8 mouse cellular contexts compared by ENCODE assay signal in genomic region chr16:23107231-23107942, GRCm38 (mm10). TPM values are rescaled to one million over a fixed set of nuclear protein-coding genes. Genes with fewer than 3 reads are reported as not detected.
DNase-seq lines count a peak whose midpoint lies in the region; ATAC-seq and TF ChIP-seq lines count a peak whose summit lies in the region.

Gene Eif4a2 (plus strand): TSS chr16:23107444.

- no peaks in the 10 kb centered on the region for H3K27me3 ChIP-seq in forebrain, embryonic 10.5 days (ENCODE audit: poor library complexity, severe bottlenecking)
- H3K27me3 ChIP-seq in heart, embryonic 15.5 days = no peaks in the 10 kb centered on the region
- H3K27me3 ChIP-seq in liver, embryonic 14.5 days (ENCODE audit: control insufficient read depth, insufficient read depth, low read length) = no peaks in the 10 kb centered on the region
- H3K27me3 ChIP-seq in neural tube, embryonic 11.5 days (ENCODE audit: control insufficient read depth, insufficient read depth, low read length) = no peaks in the 10 kb centered on the region
- no peaks in the 10 kb centered on the region for H3K27me3 ChIP-seq in stomach, postnatal 0 days (ENCODE audit: control insufficient read depth, insufficient read depth, low read length)

- peak within 1 kb of the TSS; percentile 99 for H3K27ac ChIP-seq in forebrain, embryonic 10.5 days
- H3K27ac ChIP-seq in heart, embryonic 15.5 days = peak within 1 kb of the TSS; percentile 98
- H3K27ac ChIP-seq in liver, embryonic 14.5 days = peak within 1 kb of the TSS; percentile 90
- H3K27ac ChIP-seq in neural tube, embryonic 11.5 days (ENCODE audit: low read depth, low read length) = peak within 1 kb of the TSS; percentile 95
- peak within 1 kb of the TSS; percentile 99 for H3K27ac ChIP-seq in stomach, postnatal 0 days (replicated peaks)

- peak within 1 kb of the TSS; percentile 100 for H3K9ac ChIP-seq in heart, embryonic 15.5 days
- H3K9ac ChIP-seq in liver, embryonic 14.5 days (replicated peaks) = peak within 1 kb of the TSS; percentile 99
- H3K9ac ChIP-seq in neural tube, embryonic 11.5 days (ENCODE audit: low read length) = peak within 1 kb of the TSS; percentile 100
- peak within 1 kb of the TSS; percentile 100 for H3K9ac ChIP-seq in stomach, postnatal 0 days (ENCODE audit: low read length)

- H3K36me3 ChIP-seq in forebrain, embryonic 10.5 days (replicated peaks) = peaks cover 44% of the 10 kb centered on the region
- H3K36me3 ChIP-seq in heart, embryonic 15.5 days = peaks cover 39% of the 10 kb centered on the region
- peaks cover 42% of the 10 kb centered on the region for H3K36me3 ChIP-seq in liver, embryonic 14.5 days (replicated peaks; ENCODE audit: control insufficient read depth, insufficient read depth, low read depth)
- H3K36me3 ChIP-seq in neural tube, embryonic 11.5 days (ENCODE audit: control insufficient read depth, insufficient read depth, low read length) = peaks cover 11% of the 10 kb centered on the region
- H3K36me3 ChIP-seq in stomach, postnatal 0 days (ENCODE audit: control insufficient read depth, insufficient read depth, low read length) = peaks cover 9% of the 10 kb centered on the region

- peak; percentile 71 for ATAC-seq in CD4-positive, CD25-positive, alpha-beta regulatory T cell, adult 4 months
- ATAC-seq in heart, embryonic 15.5 days (replicated peaks; ENCODE audit: insufficient number of reproducible peaks, insufficient read depth, low FRiP score, low read depth) = peak; percentile 90
- ATAC-seq in liver, embryonic 14.5 days (ENCODE audit: insufficient read depth) = peak; percentile 91
- peak; percentile 88 for ATAC-seq in neural tube, embryonic 11.5 days (ENCODE audit: insufficient read depth, low FRiP score, low TSS enrichment)
- ATAC-seq in stomach, postnatal 0 days (ENCODE audit: low FRiP score, low TSS enrichment) = peak; percentile 93

- TF ChIP-seq EP300 in liver, embryonic 14.5 days (IDR thresholded peaks at IDR 0.05; ENCODE audit: low read depth) = peak; percentile 51
- no peak for TF ChIP-seq EP300 in stomach, postnatal 0 days (optimal IDR thresholded peaks at IDR 0.05)

- peak within 1 kb of the TSS; percentile 97 for H3K4me3 ChIP-seq in forebrain, embryonic 10.5 days
- peak within 1 kb of the TSS; percentile 99 for H3K4me3 ChIP-seq in heart, embryonic 15.5 days
- peak within 1 kb of the TSS; percentile 88 to 89 for H3K4me3 ChIP-seq in liver, embryonic 14.5 days (ENCODE audit: insufficient read depth in 1 of 2, low read depth in 2 of 2, low read length in 2 of 2)
- H3K4me3 ChIP-seq in neural tube, embryonic 11.5 days (ENCODE audit: low read depth, low read length) = peak within 1 kb of the TSS; percentile 99
- peak within 1 kb of the TSS; percentile 100 for H3K4me3 ChIP-seq in stomach, postnatal 0 days (ENCODE audit: low read depth, low read length)

- DNase-seq in c-Kit-negative CD71-positive TER-119-positive erythroid progenitor cells, embryonic 14.5 days (ENCODE audit: low read depth, low spot score) = peak; percentile 83
- peak; percentile 89 for DNase-seq in forebrain, embryonic 10.5 days (ENCODE audit: extremely low spot score, low spot score)
- peak; percentile 89 to 97 for DNase-seq in kidney, postnatal 25 days
- peak; percentile 82 to 83 (median 82) for DNase-seq in liver, embryonic 14.5 days (ENCODE audit: low read depth in 3 of 3, low spot score in 3 of 3)
- DNase-seq in neural tube, embryonic 11.5 days (ENCODE audit: low spot score) = peak; percentile 95
- peak; percentile 94 for DNase-seq in stomach, postnatal 0 days (ENCODE audit: low spot score)

- WGBS in forebrain, embryonic 10.5 days = under 1% methylated on average over 71 of the region's 71 CpGs
- WGBS in heart, embryonic 15.5 days = under 1% methylated on average over 71 of the region's 71 CpGs
- WGBS in liver, embryonic 14.5 days (ENCODE audit: insufficient replicate concordance) = under 1% methylated on average over 71 of the region's 71 CpGs
- WGBS in neural tube, embryonic 11.5 days = under 1% methylated on average over 70 of the region's 71 CpGs
- under 1% methylated on average over 71 of the region's 71 CpGs for WGBS in stomach, postnatal 0 days

- peak within 1 kb of the TSS; percentile 69 for H3K4me2 ChIP-seq in heart, embryonic 15.5 days
- H3K4me2 ChIP-seq in liver, embryonic 14.5 days (ENCODE audit: low read depth) = peak within 1 kb of the TSS; percentile 80
- H3K4me2 ChIP-seq in neural tube, embryonic 11.5 days (ENCODE audit: low read depth) = peak within 1 kb of the TSS; percentile 88
- H3K4me2 ChIP-seq in stomach, postnatal 0 days (replicated peaks; ENCODE audit: low read depth) = peak within 1 kb of the TSS; percentile 78

- H3K4me1 ChIP-seq in forebrain, embryonic 10.5 days = peaks cover 44% of the 10 kb centered on the region
- H3K4me1 ChIP-seq in heart, embryonic 15.5 days (replicated peaks) = peaks cover 41% of the 10 kb centered on the region
- peaks cover 3 to 11% of the 10 kb centered on the region in 2 experiments for H3K4me1 ChIP-seq in liver, embryonic 14.5 days (replicated peaks; ENCODE audit: control insufficient read depth in 2 of 2, insufficient read depth in 2 of 2, low read length in 1 of 2)
- peaks cover 11% of the 10 kb centered on the region for H3K4me1 ChIP-seq in neural tube, embryonic 11.5 days (ENCODE audit: control insufficient read depth, insufficient read depth, low read length)
- no peaks in the 10 kb centered on the region for H3K4me1 ChIP-seq in stomach, postnatal 0 days (replicated peaks; ENCODE audit: control insufficient read depth, insufficient read depth)

- no peaks in the 10 kb centered on the region for H3K9me3 ChIP-seq in forebrain, embryonic 10.5 days
- no peaks in the 10 kb centered on the region for H3K9me3 ChIP-seq in heart, embryonic 15.5 days (replicated peaks)
- H3K9me3 ChIP-seq in liver, embryonic 14.5 days (ENCODE audit: control insufficient read depth, low read length) = no peaks in the 10 kb centered on the region
- no peaks in the 10 kb centered on the region for H3K9me3 ChIP-seq in neural tube, embryonic 11.5 days (ENCODE audit: control insufficient read depth, low read length)
- H3K9me3 ChIP-seq in stomach, postnatal 0 days (ENCODE audit: control insufficient read depth, low read length) = no peaks in the 10 kb centered on the region

- peak; percentile 27; the same call in 1 of the 2 replicates for TF ChIP-seq CTCF in liver, embryonic 14.5 days (IDR thresholded peaks at IDR 0.05; ENCODE audit: low read depth)
- TF ChIP-seq CTCF in stomach, postnatal 0 days (IDR thresholded peaks at IDR 0.05; ENCODE audit: low read depth) = peak; percentile 62

RNA-seq across cellular contexts. Expression of gene Eif4a2, which starts in this region (rescaled TPM):
- polyA plus RNA-seq in CD4-positive, CD25-positive, alpha-beta regulatory T cell, adult 4 months (2017; shearing (Covaris generic)) = 100 to 1,000 TPM; 558 to 662 TPM
- polyA plus RNA-seq in forebrain, embryonic 10.5 days (2016; fragmentation: Nextera tagmentation; extraction: Ambion mirVana) = 170 and 175 TPM in 2 replicates
- polyA plus RNA-seq in heart, embryonic 15.5 days (2015; fragmentation: Nextera tagmentation; extraction: Ambion mirVana) = 155 and 160 TPM in 2 replicates
- 111 and 159 TPM in 2 replicates for polyA plus RNA-seq in liver, embryonic 14.5 days (2012; rRNA removed)
- polyA plus RNA-seq in liver, embryonic 14.5 days (2014; fragmentation: Nextera tagmentation; extraction: Ambion mirVana) = 55.9 and 66.5 TPM in 2 replicates
- 217 and 230 TPM in 2 replicates for polyA plus RNA-seq in neural tube, embryonic 11.5 days (2014; fragmentation: Nextera tagmentation; extraction: Ambion mirVana)
- 99.0 and 107 TPM in 2 replicates for polyA plus RNA-seq in stomach, postnatal 0 days (2015; fragmentation: Nextera tagmentation; extraction: Ambion mirVana)

Comparison
In these comparisons a context has a peak if more than half of its experiments do, and no peak if none do; other contexts are left out.
1. Peak in every context shown above with its lines: DNase-seq, ATAC-seq, H3K4me3 ChIP-seq and H3K27ac ChIP-seq.